Mouse (Mus musculus): ENCODE measurements at regions not wholly inside any gene's neighbourhood (a gene's known extent, or its start where the extent isn't known, plus 50 kb on each side); places are given as distances from the start of the nearest gene placed in this dataset.

DNA sequence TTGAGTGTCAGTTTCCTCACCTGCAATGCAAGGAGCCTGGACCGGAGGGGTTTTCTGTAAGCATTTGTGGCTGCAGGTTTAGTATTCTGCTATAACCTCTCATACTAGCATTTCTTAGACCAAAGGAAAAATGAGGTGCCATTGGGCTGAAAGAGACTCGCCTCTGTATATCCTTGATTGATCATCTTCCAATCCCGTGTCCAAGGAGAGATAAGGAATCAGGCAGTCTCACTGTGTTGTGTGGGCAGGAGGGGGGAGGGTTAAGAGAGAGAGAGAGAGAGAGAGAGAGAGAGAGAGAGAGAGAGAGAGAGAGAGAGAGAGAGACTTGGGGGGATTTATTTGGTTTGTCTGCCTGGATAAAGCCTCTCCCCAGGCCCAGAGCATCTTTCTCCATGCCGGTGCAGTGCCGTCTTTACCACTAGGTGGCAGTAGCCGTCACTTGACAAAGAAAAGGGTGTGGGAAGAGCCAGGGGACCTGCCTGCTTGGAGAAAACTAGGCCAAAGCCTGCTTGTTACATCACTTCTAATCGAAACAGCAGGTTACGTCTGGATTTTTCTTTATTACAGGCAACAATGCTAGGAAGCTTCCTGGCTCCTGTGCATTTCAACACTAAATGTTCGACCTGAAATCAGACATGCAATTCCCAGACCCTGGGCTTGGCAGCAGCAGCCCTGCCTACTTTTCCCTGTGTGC is 56.1 kb upstream of the Ces5a start:
- Histone ChIP-seq H3K9me3 (peaks cover 10% of the 10 kb centered on the region; the same call in 1 of the 2 replicates), H3K4me3 (replicated peaks) (no peak overlapping the region), H3K36me3 (replicated peaks; ENCODE audit: low read length) (no peaks in the 10 kb centered on the region), H3K4me1 (no peaks in the 10 kb centered on the region), H3K27me3 (replicated peaks) (no peaks in the 10 kb centered on the region)
- no peak for TF ChIP-seq FLI1 (IDR thresholded peaks at IDR 0.05; ENCODE audit: low read length)
- TF ChIP-seq GATA1 (IDR thresholded peaks at IDR 0.05; ENCODE audit: borderline replicate concordance, low read length), result no peak

- Histone ChIP-seq H3K4me1 (no peaks in the 10 kb centered on the region), H3K9me3 (peaks cover 5% of the 10 kb centered on the region; the same call in 1 of the 2 replicates), H3K36me3 (replicated peaks; ENCODE audit: low read length) (no peaks in the 10 kb centered on the region), H3K4me3 (replicated peaks) (no peak overlapping the region), H3K27me3 (replicated peaks) (no peaks in the 10 kb centered on the region)
- TF ChIP-seq FLI1 (IDR thresholded peaks at IDR 0.05; ENCODE audit: low read length) (no peak), GATA1 (IDR thresholded peaks at IDR 0.05; ENCODE audit: borderline replicate concordance, low read length) (no peak)
Measured at GRCm38 (mm10) chr8:93592302-93592651, 56.6 kb upstream of the Ces5a start.

- H3K27me3 ChIP-seq (replicated peaks), result no peaks in the 10 kb centered on the region
- H3K4me3 ChIP-seq (replicated peaks), result no peak overlapping the region
- 0 out of 2 replicates have a peak, but pooled peaks cover 7% of the 10 kb centered on the region for H3K9me3 ChIP-seq
- H3K4me1 ChIP-seq, result no peaks in the 10 kb centered on the region
- no peaks in the 10 kb centered on the region for H3K36me3 ChIP-seq (replicated peaks; ENCODE audit: low read length)
- TF ChIP-seq GATA1 (IDR thresholded peaks at IDR 0.05; ENCODE audit: borderline replicate concordance, low read length), result no peak
- no peak for TF ChIP-seq FLI1 (IDR thresholded peaks at IDR 0.05; ENCODE audit: low read length)
Measured at GRCm38 (mm10) chr8:93598613-93599121, 63.0 kb upstream of the Ces5a start.

- TF ChIP-seq FLI1 (IDR thresholded peaks at IDR 0.05; ENCODE audit: low read length), result no peak
- no peak for TF ChIP-seq GATA1 (IDR thresholded peaks at IDR 0.05; ENCODE audit: borderline replicate concordance, low read length)
- H3K4me1 ChIP-seq, result no peaks in the 10 kb centered on the region
- H3K4me3 ChIP-seq (replicated peaks), result no peak overlapping the region
- H3K27me3 ChIP-seq (replicated peaks), result no peaks in the 10 kb centered on the region
- H3K9me3 ChIP-seq, result 0 out of 2 replicates have a peak, but pooled peaks cover 7% of the 10 kb centered on the region
- no peaks in the 10 kb centered on the region for H3K36me3 ChIP-seq (replicated peaks; ENCODE audit: low read length)
Measured at GRCm38 (mm10) chr8:93599306-93599705, 63.7 kb upstream of the Ces5a start.

DNA sequence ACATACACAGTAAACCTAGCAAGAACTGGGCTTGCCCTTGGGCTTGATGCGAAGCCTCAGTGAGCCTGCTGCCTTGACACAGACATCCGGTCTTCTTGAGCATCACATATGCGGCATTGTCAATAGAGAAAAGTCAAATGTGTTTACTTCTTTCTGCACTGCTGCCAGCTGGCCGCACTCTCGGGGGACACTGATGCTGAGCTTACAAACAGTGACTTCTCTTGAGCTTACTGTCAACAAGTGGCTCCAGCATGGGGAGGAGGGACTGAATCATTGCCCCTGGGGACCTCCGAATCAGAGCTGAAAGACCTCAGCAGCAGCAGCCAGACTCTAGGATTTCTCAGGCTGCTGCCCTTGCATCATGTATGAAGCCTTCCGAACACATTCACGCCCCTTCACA is 64.1 kb upstream of the Ces5a start:
- H3K4me1 ChIP-seq, result no peaks in the 10 kb centered on the region
- no peak overlapping the region for H3K4me3 ChIP-seq (replicated peaks)
- no peak for TF ChIP-seq FLI1 (IDR thresholded peaks at IDR 0.05; ENCODE audit: low read length)
- no peak for TF ChIP-seq GATA1 (IDR thresholded peaks at IDR 0.05; ENCODE audit: borderline replicate concordance, low read length)
- H3K36me3 ChIP-seq (replicated peaks; ENCODE audit: low read length), result no peaks in the 10 kb centered on the region
- no peaks in the 10 kb centered on the region for H3K27me3 ChIP-seq (replicated peaks)
- H3K9me3 ChIP-seq, result 0 out of 2 replicates have a peak, but pooled peaks cover 7% of the 10 kb centered on the region

DNA sequence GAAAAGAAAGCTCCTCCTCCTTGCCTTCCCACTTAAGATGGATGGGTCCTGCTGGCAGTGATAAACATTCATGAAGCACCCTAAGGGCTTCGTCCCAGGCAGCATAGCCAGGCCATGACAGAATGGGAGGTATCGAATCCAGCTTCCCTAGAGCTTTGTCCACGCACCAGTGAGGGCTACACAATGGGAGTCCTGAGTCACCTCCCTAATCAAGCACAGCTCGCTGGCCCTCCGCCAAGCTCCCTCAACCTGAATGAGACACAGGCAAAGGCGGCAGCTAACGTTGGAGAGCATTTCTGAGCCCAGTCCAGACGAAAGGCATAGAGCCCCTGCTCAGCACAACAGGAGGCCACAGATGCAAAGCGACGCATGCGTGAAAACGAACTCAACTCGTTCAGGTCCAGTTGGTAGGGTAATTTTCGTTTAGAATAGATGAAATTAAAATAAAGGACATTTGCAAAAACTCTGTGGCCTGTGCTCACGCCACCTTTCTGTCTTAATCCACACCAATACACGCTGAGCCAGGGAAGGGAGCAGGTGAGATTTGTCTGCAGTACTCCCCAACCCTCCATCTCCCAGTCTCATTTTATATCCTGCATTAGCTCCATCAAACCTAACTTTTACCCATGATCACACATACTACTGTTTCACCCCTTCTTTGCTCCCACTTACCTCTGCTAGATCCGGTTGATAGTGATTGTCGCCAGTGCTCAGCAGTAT is 91.3 kb upstream of the Ces5a start:
- Histone ChIP-seq H3K27me3 (replicated peaks) (no peaks in the 10 kb centered on the region), H3K9me3 (peaks cover 27% of the 10 kb centered on the region), H3K36me3 (replicated peaks; ENCODE audit: low read length) (no peaks in the 10 kb centered on the region), H3K4me1 (no peaks in the 10 kb centered on the region), H3K4me3 (replicated peaks) (no peak overlapping the region)
- TF ChIP-seq FLI1 (IDR thresholded peaks at IDR 0.05; ENCODE audit: low read length), result no peak
- TF ChIP-seq GATA1 (IDR thresholded peaks at IDR 0.05; ENCODE audit: borderline replicate concordance, low read length), result no peak

DNA sequence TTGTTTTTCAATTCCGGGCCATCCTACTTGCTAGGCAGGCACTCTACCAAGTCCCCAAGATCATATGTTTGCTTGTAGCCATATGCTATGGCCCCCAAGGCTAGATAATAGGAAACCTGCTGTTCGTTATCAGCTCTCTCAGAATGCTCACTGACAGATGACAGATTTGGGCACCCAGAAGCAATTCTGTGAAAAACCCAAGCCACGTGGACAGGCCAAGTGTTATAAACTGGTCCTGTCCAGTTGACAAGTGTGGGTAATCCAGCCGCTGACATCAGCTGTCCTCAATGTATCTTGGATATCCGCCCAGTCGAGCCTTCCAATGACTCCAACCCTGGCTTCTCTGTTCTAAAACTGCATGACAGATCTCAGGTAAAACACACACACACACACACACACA is 92.0 kb upstream of the Ces5a start:
- Histone ChIP-seq H3K4me1 (no peaks in the 10 kb centered on the region), H3K36me3 (replicated peaks; ENCODE audit: low read length) (no peaks in the 10 kb centered on the region), H3K27me3 (replicated peaks) (no peaks in the 10 kb centered on the region), H3K9me3 (peaks cover 27% of the 10 kb centered on the region), H3K4me3 (replicated peaks) (no peak overlapping the region)
- no peak for TF ChIP-seq GATA1 (IDR thresholded peaks at IDR 0.05; ENCODE audit: borderline replicate concordance, low read length)
- TF ChIP-seq FLI1 (IDR thresholded peaks at IDR 0.05; ENCODE audit: low read length), result no peak

- Histone ChIP-seq H3K9me3 (peaks cover 21% of the 10 kb centered on the region), H3K4me3 (replicated peaks) (no peak overlapping the region), H3K36me3 (replicated peaks; ENCODE audit: low read length) (no peaks in the 10 kb centered on the region), H3K27me3 (replicated peaks) (no peaks in the 10 kb centered on the region), H3K4me1 (no peaks in the 10 kb centered on the region)
- TF ChIP-seq GATA1 (IDR thresholded peaks at IDR 0.05; ENCODE audit: borderline replicate concordance, low read length) (no peak), FLI1 (IDR thresholded peaks at IDR 0.05; ENCODE audit: low read length) (no peak)
Measured at GRCm38 (mm10) chr8:93632896-93633295, 97.3 kb upstream of the Ces5a start.

DNA sequence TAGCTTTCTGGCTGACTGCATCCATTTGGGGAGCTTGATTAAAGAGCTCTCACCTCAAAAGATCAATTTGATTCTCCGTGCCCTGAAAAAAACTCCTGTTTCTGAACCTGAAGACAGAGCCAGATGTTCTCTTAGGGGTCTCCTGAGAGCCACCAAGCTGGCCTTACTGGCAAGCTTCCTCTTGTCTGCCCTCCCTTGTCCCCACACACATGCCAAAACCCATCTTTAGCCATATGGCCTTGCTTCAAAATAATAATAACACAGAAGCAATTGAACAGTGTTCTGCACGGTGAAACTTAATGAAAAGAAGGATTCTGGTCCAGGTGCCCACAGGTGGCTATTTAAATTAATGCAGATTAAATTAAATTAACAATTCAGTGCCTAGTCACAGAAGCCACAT is 107.1 kb upstream of the Ces5a start:
- Histone ChIP-seq H3K27me3 (replicated peaks) (no peaks in the 10 kb centered on the region), H3K9me3 (peaks cover 2% of the 10 kb centered on the region), H3K36me3 (replicated peaks; ENCODE audit: low read length) (no peaks in the 10 kb centered on the region), H3K4me3 (replicated peaks) (no peak overlapping the region), H3K4me1 (no peaks in the 10 kb centered on the region)
- TF ChIP-seq GATA1 (IDR thresholded peaks at IDR 0.05; ENCODE audit: borderline replicate concordance, low read length) (no peak), FLI1 (IDR thresholded peaks at IDR 0.05; ENCODE audit: low read length) (no peak)
